Mouse (Mus musculus) heart, adult 2 months (tissue): ENCODE measurements around the gene Tln2. TPM values are rescaled to one million over a fixed set of nuclear protein-coding genes. Genes with fewer than 3 reads are reported as not detected.

Experiments
- DNase-seq, 2 experiments: peaks; one replicate each; pipeline ENCODE4 v3.0.0; 2021
- H3K27ac ChIP-seq: fragments of 200-600 bp; 2 replicates; pipeline ENCODE4 v1.8.1; 2022
- H3K27me3 ChIP-seq: fragments of 200-500 bp; 2 replicates; pipeline ENCODE4 v1.6.1; 2012; ENCODE audit warnings: mild to moderate bottlenecking, low read length, inconsistent platforms, mixed read lengths; ENCODE audit not compliant: control insufficient read depth, insufficient read depth
- H3K36me3 ChIP-seq: fragments of 200-500 bp; 2 replicates; pipeline ENCODE4 v1.6.1; 2012; ENCODE audit warnings: low read length, inconsistent platforms; ENCODE audit not compliant: control insufficient read depth, insufficient read depth
- H3K4me1 ChIP-seq: fragments of 200-500 bp; 2 replicates; pipeline ENCODE4 v1.6.1; 2011; ENCODE audit warnings: low read length; ENCODE audit not compliant: control insufficient read depth, insufficient read depth
- H3K4me3 ChIP-seq: fragments of 200-600 bp; 2 replicates; pipeline ENCODE4 v1.8.1; 2022
- H3K79me2 ChIP-seq: fragments of 200-500 bp; replicated peaks from 2 replicates; pipeline ENCODE4 v1.6.1; 2012; ENCODE audit warnings: mild to moderate bottlenecking, inconsistent platforms, low read length, moderate library complexity, mixed read lengths; ENCODE audit not compliant: control insufficient read depth, insufficient read depth
- H3K9ac ChIP-seq: fragments of 200-500 bp; 2 replicates; pipeline ENCODE4 v1.6.1; 2012; ENCODE audit warnings: low read depth, mild to moderate bottlenecking, control low read depth, inconsistent platforms, low read length, mixed read lengths
- CTCF ChIP-seq: fragments of 200-600 bp; IDR thresholded peaks from 2 replicates; pipeline ENCODE4 v1.8.1; 2022; ENCODE audit warnings: antibody characterized with exemption, mild to moderate bottlenecking, moderate library complexity
- EP300 ChIP-seq: fragments of 200-500 bp; IDR thresholded peaks from 2 replicates; pipeline ENCODE4 v1.6.1; 2011; ENCODE audit warnings: low read depth, low read length, control low read depth; ENCODE audit not compliant: insufficient read depth
- POLR2A ChIP-seq: fragments of 200-500 bp; IDR thresholded peaks from 2 replicates; pipeline ENCODE4 v1.6.1; 2011; ENCODE audit warnings: mild to moderate bottlenecking, low read depth, low read length, control low read depth; ENCODE audit not compliant: insufficient read depth
- WGBS: fragments of 180-500 bp; shearing (Covaris S2); methylation state at CpG from one replicate; pipeline ENCODE4 v1.1.7; 2018; 5-methylcytosine and 5-hydroxymethylcytosine counted together
- intact Hi-C: fragments of 180-260 bp; cut with DNase I; formaldehyde crosslinking; loops from one replicate; pipeline ENCODE4 v1.15.1; 2025
- polyA plus RNA-seq: library from polyadenylated mRNA; depleted of rRNA; stranded (reverse); fragments of >200 nt; gene quantifications from 2 replicates; pipeline ENCODE4 v1.2.3, GENCODE M21; 2012
- total RNA-seq, 2 experiments: library from RNA; stranded (reverse); gene quantifications; 2 replicates each; pipeline ENCODE4 v1.2.3; 2021

Tln2 gene
- total and polyA plus RNA-seq, 3 experiments, result 20.1 to 78.2 (median 67.1) TPM

DNA sequence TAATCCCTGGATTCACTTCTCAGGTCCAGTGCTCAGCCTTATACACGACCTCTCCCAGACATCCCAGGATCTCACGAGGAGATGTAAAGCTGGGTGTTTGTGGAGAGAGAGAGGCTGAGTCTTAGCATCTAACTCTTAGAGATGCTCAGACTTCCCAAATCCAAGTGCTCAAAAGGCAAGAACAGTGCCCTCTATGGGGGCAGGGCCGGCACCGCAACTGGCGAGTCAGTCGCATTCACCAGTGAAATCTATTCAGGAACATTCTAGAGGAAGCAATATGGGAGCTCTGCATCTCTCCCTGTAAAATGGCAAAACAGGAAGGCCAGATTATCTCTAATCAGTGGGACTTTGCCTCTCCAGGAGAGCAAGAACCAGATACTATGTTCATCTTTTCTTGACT lies 159.9 kb downstream of the Tln2 start:
- WGBS, result 81% methylated on average over 6 of the region's 6 CpGs
- intact Hi-C loops, result no loop called here
- no peak overlapping the region for H3K27ac ChIP-seq

DNA sequence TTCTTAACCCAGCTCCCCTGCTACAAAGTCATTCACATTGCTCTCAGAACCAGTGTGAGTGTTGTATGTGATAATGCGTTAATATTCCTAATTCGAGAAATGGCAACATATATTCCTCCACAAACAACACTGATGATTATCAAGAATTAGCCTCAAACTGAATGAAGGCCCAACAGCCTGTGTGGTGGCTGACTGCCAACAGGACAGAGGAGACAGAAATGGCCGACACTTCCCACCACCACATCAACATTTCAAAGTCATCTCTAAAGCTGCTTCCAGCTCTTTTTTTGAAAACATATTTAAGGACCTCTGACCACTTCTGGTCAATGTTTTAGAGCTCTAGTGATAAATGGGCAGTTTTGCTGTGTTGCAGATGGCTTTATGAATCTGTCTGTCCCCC lies 161.7 kb downstream of the Tln2 start:
- 84% methylated on average over 3 of the region's 3 CpGs for WGBS
- Histone ChIP-seq H3K4me3 (no peak overlapping the region), H3K79me2 (no peaks in the 10 kb centered on the region), H3K4me1 (no peaks in the 10 kb centered on the region), H3K27me3 (no peaks in the 10 kb centered on the region), H3K9ac (no peak overlapping the region), H3K36me3 (no peaks in the 10 kb centered on the region), H3K27ac (no peak overlapping the region)
- intact Hi-C loops, result no loop called here
- no peak for TF ChIP-seq POLR2A
- no peak for TF ChIP-seq CTCF
- TF ChIP-seq EP300, result no peak
- no peak for DNase-seq

More for the DNA sequence above, 159.9 kb downstream of the Tln2 start:
- no peaks in the 10 kb centered on the region for H3K79me2 ChIP-seq
- no peaks in the 10 kb centered on the region for H3K36me3 ChIP-seq
- no peak overlapping the region for H3K4me3 ChIP-seq
- H3K4me1 ChIP-seq, result no peaks in the 10 kb centered on the region
- no peak overlapping the region for H3K9ac ChIP-seq
- H3K27me3 ChIP-seq, result no peaks in the 10 kb centered on the region
- TF ChIP-seq CTCF, result peak; percentile 22; the same call in 1 of the 2 replicates
- TF ChIP-seq POLR2A, result no peak
- no peak for DNase-seq

DNA sequence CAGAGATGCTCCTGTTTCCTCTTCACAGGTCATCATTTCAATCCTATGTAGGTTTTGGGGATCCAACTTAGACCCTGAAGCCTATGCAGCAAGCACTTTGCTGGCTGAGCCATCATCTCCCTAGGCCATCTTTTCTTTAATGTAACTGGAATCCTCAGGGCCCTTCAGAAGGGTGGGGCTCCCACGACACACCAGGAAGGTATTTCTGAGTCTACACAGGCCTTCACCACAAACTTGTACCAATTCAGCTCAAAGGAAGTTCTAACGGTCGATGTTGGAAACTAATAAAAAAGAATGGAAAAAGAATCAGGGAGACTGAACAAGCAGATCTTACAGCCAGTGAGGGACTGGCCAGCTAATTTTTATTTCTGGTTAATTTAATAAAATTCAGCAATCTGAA lies 163.1 kb downstream of the Tln2 start:
- H3K9ac ChIP-seq, result no peak overlapping the region
- intact Hi-C loops, result no loop called here
- no peaks in the 10 kb centered on the region for H3K79me2 ChIP-seq
- whole genome bisulfite sequencing, result 70% methylated on average over 3 of the region's 3 CpGs
- no peaks in the 10 kb centered on the region for H3K4me1 ChIP-seq
- no peaks in the 10 kb centered on the region for H3K36me3 ChIP-seq
- no peak overlapping the region for H3K4me3 ChIP-seq
- DNase-seq, result no peak
- TF ChIP-seq POLR2A (no peak), EP300 (no peak), CTCF (no peak)
- H3K27ac ChIP-seq, result no peak overlapping the region
- no peaks in the 10 kb centered on the region for H3K27me3 ChIP-seq

DNA sequence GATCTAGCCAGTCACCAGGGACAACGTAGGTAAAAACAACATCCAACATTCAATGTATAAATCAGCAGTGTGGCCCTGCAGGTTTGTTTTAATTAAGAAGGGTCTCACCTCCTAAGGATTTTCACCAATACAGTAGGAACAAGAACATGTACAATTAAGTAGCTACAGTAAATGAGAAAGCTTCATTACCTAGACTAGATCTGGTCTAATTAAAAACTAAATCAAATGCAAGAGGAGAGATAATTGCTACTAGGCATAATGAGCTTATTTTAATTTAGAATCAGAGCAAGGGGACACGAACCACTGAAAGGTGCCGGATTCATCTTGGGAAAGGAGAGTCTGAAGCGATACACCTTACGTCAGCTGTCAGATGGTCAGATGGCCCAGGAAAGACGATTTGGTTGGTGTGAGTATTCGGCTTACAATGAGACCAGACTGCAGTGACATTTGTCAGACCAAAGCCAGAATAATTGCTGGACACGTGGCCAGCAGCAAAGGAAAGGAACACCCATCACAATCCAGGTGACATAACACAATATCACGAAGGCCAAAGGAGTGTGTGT lies 175.4 kb downstream of the Tln2 start:
- intact Hi-C loops, result no loop called here
- WGBS, result 87% methylated on average over 9 of the region's 9 CpGs
- Histone ChIP-seq H3K79me2 (no peaks in the 10 kb centered on the region), H3K4me1 (no peaks in the 10 kb centered on the region), H3K36me3 (no peaks in the 10 kb centered on the region), H3K4me3 (no peak overlapping the region), H3K9ac (no peak overlapping the region), H3K27me3 (no peaks in the 10 kb centered on the region), H3K27ac (no peak overlapping the region)
- DNase-seq, result no peak
- TF ChIP-seq CTCF, result no peak
- TF ChIP-seq EP300, result no peak
- no peak for TF ChIP-seq POLR2A

DNA sequence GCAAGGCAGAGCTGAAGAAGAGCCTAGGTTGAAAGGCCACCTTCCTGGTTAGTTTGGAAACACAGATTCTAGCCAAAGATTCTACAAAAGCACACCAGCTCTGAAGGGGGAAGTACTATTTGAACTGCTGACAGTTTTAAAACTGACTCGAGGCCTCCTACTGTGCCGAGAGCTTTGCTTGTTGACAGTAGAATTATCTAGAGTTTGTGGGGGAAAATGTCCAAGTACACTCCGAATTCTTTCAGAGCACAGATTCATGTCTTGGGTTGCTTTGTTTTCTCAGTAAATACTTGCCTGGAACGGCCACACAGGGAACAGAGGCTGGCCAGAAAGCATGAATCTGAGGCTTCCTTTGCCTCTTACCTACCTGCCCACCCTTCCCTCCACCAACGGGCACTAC lies 179.4 kb downstream of the Tln2 start:
- intact Hi-C loops, result no loop called here
- no peaks in the 10 kb centered on the region for H3K79me2 ChIP-seq
- no peaks in the 10 kb centered on the region for H3K36me3 ChIP-seq
- no peaks in the 10 kb centered on the region for H3K4me1 ChIP-seq
- H3K27me3 ChIP-seq, result no peaks in the 10 kb centered on the region
- DNase-seq, result no peak
- no peak overlapping the region for H3K9ac ChIP-seq
- no peak overlapping the region for H3K27ac ChIP-seq
- no peak overlapping the region for H3K4me3 ChIP-seq
- 42% methylated on average over 5 of the region's 5 CpGs for WGBS
- TF ChIP-seq CTCF (no peak), EP300 (no peak), POLR2A (no peak)

DNA sequence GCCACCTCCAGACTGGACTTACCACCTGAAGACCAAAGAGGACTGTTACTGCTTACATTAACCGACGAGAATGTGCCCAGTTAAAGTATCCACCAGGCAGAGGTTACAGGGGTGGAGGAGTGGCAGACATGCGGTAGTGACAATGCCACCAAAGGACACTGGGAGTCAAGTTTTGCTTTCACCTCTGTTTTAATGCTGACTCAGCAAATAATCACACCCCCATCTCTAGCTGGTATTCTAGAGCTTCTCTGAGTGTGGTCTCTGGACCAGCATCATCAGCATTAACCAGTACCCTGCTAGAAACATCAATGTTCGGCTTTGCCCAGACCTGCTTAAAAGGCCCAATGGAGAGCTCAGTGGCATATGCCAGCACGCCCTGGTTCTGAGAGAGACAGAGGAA lies 180.7 kb downstream of the Tln2 start:
- no peak overlapping the region for H3K27ac ChIP-seq
- H3K27me3 ChIP-seq, result no peaks in the 10 kb centered on the region
- no peak for TF ChIP-seq CTCF
- TF ChIP-seq EP300, result no peak
- TF ChIP-seq POLR2A, result no peak
- 93% methylated on average over 5 of the region's 5 CpGs for WGBS
- intact Hi-C loops, result no loop called here
- H3K4me1 ChIP-seq, result no peaks in the 10 kb centered on the region
- no peak overlapping the region for H3K4me3 ChIP-seq
- H3K9ac ChIP-seq, result no peak overlapping the region
- H3K79me2 ChIP-seq, result no peaks in the 10 kb centered on the region
- DNase-seq, result no peak
- no peaks in the 10 kb centered on the region for H3K36me3 ChIP-seq
